Mouse (Mus musculus) heart, postnatal 36 days (tissue): ENCODE measurements around the gene Taar1. TPM values are rescaled to one million over a fixed set of nuclear protein-coding genes. Genes with fewer than 3 reads are reported as not detected.

Experiments used
- DNase-seq, 2 experiments: peaks; one replicate each; pipeline ENCODE4 v3.0.0; 2021 to 2022
- intact Hi-C: fragments of 180-260 bp; cut with DNase I; formaldehyde crosslinking; loops from one replicate; pipeline ENCODE4 v1.15.1; 2025
- total RNA-seq, 2 experiments: library from RNA; stranded (reverse); gene quantifications; 2 replicates each; pipeline ENCODE4 v1.2.3; 2021

Taar1 gene
- not detected for total RNA-seq

- intact Hi-C loops = no loop called here
- no peak for DNase-seq
These were observed at the start of gene Taar1 for GRCm38 (mm10) chr10:23920056-23920455. Gene Taar1, plus strand, starts transcription at chr10:23920356.

GRCm38 (mm10) chr10:23880695-23881094 is 39.5 kb upstream of the Taar1 start:
- intact Hi-C loops = no loop called here
- peak in 1 of 2 experiments; percentile 18 for DNase-seq

DNA sequence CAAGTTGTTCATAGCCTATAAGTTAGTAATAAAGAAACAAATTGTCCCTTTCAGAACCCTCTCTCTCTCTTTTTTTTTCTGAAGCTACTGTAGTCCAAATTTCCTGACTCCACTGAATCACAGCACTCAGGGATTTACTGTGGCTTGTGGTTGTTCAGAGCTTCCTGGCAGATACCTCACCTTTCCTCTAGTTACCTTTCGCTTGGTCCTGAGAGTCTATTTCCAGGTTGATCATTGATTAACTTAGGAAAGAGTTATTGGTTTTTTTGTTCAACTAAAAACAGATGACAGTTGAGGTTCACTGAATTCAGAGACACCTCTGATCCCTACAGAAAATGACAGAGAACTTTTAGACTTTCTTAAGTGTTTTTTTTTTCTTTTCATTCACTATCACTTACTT is 35.2 kb upstream of the Taar1 start:
- intact Hi-C loops = no loop called here
- no peak for DNase-seq

GRCm38 (mm10) chr10:23886060-23886459 is 34.1 kb upstream of the Taar1 start:
- no peak for DNase-seq
- intact Hi-C loops = no loop called here

DNA sequence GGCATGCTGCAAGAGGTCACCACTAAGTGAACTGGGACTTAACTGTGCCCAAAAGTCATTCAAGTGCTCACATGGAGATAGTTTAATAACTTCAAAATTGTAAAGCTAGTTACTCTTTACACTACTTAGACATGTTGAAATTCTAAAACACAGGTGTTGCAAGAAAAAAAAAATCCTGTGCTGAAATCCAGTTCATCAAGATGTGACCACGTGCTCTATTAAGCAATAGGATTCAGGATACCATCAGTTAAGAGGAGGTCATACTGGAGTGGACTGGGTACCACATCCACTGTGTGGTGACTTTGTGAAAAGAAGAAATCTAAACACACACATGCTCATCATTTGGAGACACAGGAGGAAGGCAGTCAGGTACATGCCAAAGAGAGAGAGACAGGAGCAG is 27.2 kb upstream of the Taar1 start:
- intact Hi-C loops = no loop called here

GRCm38 (mm10) chr10:23894601-23895349 is 25.4 kb upstream of the Taar1 start, which contains the start of gene Vnn1:
Gene Vnn1, plus strand, starts transcription at chr10:23894688.
- DNase-seq = peak in 1 of 2 experiments; percentile 3
- intact Hi-C loops = no loop called here

More for the DNA sequence above, 27.2 kb upstream of the Taar1 start:
- DNase-seq = no peak

- intact Hi-C loops = no loop called here
- DNase-seq = no peak
These were observed 24.8 kb upstream of the Taar1 start for GRCm38 (mm10) chr10:23895376-23895775.

GRCm38 (mm10) chr10:23901119-23901518 is 19.0 kb upstream of the Taar1 start:
- intact Hi-C loops = no loop called here
- no peak for DNase-seq

GRCm38 (mm10) chr10:23905661-23906060 is 14.5 kb upstream of the Taar1 start:
- no peak for DNase-seq
- intact Hi-C loops = no loop called here

DNA sequence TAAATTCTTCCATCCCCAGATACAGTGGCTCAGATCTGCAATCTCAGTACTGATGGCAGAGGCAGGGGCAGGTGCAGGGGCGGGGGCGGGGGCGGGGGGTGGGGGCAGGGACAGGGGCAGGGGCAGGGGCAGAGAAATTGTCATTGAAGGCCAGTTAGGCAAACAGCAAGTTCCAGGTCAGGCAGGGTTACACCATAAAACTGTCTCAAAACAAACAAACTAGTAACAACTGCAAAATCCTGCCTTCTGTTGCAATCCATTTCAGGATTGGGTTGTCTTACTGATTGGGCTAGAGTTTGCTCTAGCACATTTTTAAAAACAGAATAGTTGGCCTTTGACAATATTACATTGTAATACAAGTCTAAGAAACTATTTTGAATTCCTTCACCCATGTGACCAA is 2.3 kb downstream of the Taar1 start:
- DNase-seq = no peak
- intact Hi-C loops = no loop called here

- intact Hi-C loops = no loop called here
- DNase-seq = no peak
These were observed 3.8 kb downstream of the Taar1 start for GRCm38 (mm10) chr10:23923941-23924340.

GRCm38 (mm10) chr10:23937613-23938012 is 17.5 kb downstream of the Taar1 start:
- intact Hi-C loops = no loop called here
- DNase-seq = no peak

DNA sequence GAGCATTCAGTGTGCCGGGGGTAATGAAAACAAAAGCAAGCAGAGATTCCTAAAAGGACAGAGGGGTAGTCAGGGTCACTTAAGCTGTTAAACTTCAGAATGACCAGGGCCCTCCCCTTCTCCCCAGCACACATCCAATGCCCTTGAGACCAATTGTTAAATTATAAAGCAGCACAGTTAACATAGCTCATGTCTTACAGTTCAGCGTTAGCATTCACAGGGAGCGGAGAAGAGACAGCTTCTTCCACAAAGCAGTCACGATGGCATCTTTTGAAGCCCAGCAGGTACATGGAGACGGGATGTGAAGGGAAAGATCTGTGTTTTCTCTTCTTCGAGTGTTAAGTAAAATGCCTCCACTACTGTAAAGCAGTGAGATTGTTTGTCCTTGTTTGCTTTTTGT is 18.2 kb downstream of the Taar1 start, which contains the start of gene Taar2:
Taar2 (plus strand) TSS at position 261 of the 400 bp plus-strand sequence.
- intact Hi-C loops = no loop called here
- DNase-seq = no peak

- intact Hi-C loops = no loop called here
- DNase-seq = no peak
These were observed 22.3 kb downstream of the Taar1 start for GRCm38 (mm10) chr10:23942465-23942864.

DNA sequence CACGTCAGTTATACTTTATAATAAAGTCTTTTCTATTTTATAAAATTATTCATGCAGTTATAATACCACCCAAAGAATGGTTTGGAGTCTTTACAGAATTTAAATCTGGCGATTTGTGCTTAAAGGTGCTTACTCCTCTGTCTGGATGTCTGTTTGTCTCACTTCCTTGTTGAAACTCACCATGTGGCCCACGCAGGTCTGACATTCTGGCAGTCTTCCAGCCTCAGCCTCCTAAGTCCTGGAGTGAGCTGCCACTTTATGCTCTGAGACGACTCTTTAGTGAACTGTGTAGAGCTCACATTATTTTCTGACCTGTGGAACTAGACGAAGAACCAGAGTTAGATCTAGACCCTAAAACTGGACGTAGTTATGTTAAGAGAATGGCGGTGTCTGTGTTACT is 27.9 kb downstream of the Taar1 start:
- intact Hi-C loops = no loop called here
- DNase-seq = no peak

DNA sequence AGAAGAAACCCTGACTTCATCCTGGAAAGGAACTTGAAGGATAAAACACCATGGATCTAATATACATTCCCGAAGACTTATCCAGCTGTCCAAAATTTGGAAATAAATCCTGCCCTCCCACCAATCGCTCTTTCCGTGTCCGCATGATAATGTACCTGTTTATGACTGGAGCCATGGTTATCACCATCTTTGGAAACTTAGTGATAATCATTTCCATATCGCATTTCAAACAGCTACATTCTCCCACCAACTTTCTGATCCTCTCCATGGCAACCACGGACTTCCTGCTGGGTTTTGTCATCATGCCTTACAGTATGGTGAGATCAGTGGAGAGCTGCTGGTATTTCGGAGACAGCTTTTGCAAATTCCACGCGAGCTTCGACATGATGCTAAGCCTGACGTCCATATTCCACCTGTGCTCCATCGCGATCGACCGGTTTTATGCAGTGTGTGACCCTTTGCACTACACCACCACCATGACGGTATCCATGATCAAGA is 29.4 kb downstream of the Taar1 start, which contains the start of gene Taar3:
Taar3 (plus strand) TSS at position 51 of the 498 bp plus-strand sequence.
- DNase-seq = no peak
- intact Hi-C loops = no loop called here

- intact Hi-C loops = no loop called here
- DNase-seq = no peak
These were observed 31.6 kb downstream of the Taar1 start for GRCm38 (mm10) chr10:23951714-23952113.

DNA sequence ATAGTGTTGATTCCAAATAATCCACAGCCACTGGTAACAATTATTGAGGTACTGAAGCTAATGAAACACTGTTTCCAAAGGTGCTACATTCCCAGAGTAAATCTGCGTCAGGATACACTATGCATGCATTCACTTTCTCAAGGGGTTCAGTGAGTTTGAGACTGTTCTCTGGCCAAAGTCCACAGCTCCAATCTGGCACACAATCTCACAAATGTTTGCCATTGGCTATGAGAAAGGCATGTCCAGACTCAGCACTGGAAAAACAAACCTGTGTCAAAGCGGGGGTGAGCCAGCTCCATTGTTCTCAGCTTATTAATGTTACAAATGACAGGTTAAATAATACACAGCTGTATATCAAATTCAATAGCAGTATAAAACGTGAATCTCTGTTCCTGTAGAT is 38.9 kb downstream of the Taar1 start:
- intact Hi-C loops = no loop called here
- DNase-seq = no peak

- intact Hi-C loops = no loop called here
- no peak for DNase-seq
These were observed 40.3 kb downstream of the Taar1 start, which contains the start of gene Taar4 for GRCm38 (mm10) chr10:23960444-23960915. Gene Taar4, plus strand, starts transcription at chr10:23960494.

DNA sequence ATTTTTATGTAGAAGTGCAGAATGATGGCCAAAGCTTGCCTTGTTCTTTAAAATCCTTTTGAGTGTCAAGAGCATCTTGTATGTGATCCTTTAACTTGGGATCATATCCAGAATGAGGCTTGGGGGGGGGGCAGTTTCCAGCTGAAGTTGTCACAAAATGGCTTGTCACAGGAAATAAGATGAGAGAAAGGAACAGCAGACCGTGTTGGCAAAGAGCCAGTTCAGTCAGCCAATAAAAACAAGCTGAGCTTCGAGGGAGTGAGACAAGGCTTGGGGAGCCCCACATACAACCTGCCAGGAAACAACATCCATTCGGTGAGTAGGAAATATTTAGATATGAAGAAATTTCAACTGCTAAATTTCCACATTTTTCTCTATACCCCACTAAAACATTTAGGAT is 43.3 kb downstream of the Taar1 start:
- DNase-seq = no peak
- intact Hi-C loops = no loop called here

DNA sequence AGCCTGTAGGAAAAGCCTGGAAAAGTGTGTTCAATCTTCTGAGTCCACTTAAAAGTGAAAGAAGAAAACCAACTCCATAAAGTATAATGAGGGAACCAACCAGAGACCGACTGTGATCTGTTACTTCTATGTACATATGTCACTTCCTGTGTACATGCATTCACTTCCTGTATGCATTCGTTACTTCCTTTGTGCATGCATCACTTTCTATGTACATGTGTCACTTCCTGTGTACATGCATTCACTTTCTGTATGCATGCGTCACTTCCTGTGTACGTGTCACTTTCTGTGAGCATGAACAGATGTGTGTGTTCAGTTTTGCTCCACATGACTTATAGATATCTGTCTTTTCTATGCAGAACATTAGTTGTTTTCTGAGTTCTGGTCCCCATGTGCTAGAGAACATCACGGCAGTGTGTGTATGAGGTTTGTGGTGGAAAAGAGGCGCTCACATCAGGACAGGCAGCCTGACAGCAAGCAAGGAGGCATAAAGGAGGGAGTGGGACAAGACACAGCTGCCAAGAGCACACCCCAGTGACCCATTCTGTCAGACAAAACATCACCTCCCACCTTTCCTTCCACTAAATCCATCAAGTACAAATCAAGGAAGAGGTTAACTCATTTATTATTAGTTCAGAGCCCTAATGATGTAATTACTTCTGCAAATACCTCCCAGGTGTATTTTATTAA is 44.9 kb downstream of the Taar1 start:
- intact Hi-C loops = no loop called here
- no peak for DNase-seq
